Mouse (Mus musculus): ENCODE results near the gene Retreg2. TPM values are rescaled to one million over a fixed set of nuclear protein-coding genes. Genes with fewer than 3 reads are reported as not detected.

Retreg2 gene
- total and polyA plus RNA-seq, 2 experiments, result 77.6 to 284 TPM

- DNase-seq (ENCODE audit: extremely low read depth, low read depth, low spot score), result peak; percentile 28
- WGBS, result 44% methylated on average over 12 of the region's 12 CpGs
- Histone ChIP-seq H3K36me3 (ENCODE audit: control insufficient read depth, insufficient read depth, low read length) (peaks cover 16% of the 10 kb centered on the region), H3K4me1 (ENCODE audit: control insufficient read depth, insufficient read depth, low read length) (no peaks in the 10 kb centered on the region; the same call in 1 of the 2 replicates), H3K9ac (ENCODE audit: low read depth, low read length) (no peak within 1 kb of the TSS), H3K4me3 (ENCODE audit: insufficient read depth, low read depth, low read length) (no peak within 1 kb of the TSS), H3K79me2 (ENCODE audit: control insufficient read depth, insufficient read depth, low read length) (no peaks in the 10 kb centered on the region), H3K27ac (replicated peaks; ENCODE audit: insufficient read depth, low read depth, low read length) (no peak within 1 kb of the TSS), H3K27me3 (ENCODE audit: control insufficient read depth, insufficient read depth, low read length) (no peaks in the 10 kb centered on the region)
- TF ChIP-seq CTCF (IDR thresholded peaks at IDR 0.05; ENCODE audit: low read depth, low read length) (no peak), POLR2A (IDR thresholded peaks at IDR 0.05; ENCODE audit: extremely low read depth, insufficient read depth, low read length) (no peak)
These were observed 9.0 kb upstream of the Retreg2 start, which contains the start of gene Slc23a3 for GRCm38 (mm10) chr1:75133421-75134207. Slc23a3 (minus strand) TSS chr1:75133890.

DNA sequence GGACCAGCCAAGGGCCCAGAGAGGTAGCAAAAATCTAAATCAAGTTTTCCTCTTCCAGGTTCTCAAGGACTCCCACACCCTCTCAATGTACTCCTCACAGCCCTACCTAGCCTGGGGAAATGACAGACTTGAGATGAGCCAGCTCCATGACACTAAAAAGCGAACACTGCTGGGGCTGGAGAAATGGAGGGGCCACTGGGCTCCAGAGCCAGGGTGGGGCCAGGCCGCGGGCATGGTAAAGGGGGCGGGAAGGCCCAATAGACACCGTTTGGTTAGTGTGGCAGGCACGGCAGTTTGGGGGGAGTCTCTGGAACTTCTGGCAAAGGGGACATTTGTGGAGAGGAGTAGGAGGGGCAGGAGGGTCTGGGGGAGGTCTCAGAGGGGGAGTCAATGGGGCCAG lies 6.3 kb upstream of the Retreg2 start:
- Histone ChIP-seq H3K27me3 (ENCODE audit: control insufficient read depth, insufficient read depth, low read length) (no peaks in the 10 kb centered on the region), H3K4me1 (ENCODE audit: control insufficient read depth, insufficient read depth, low read length) (peaks cover 3% of the 10 kb centered on the region; the same call in 1 of the 2 replicates), H3K4me3 (ENCODE audit: insufficient read depth, low read depth, low read length) (no peak overlapping the region), H3K27ac (replicated peaks; ENCODE audit: insufficient read depth, low read depth, low read length) (no peak overlapping the region), H3K36me3 (ENCODE audit: control insufficient read depth, insufficient read depth, low read length) (peaks cover 26% of the 10 kb centered on the region), H3K9ac (ENCODE audit: low read depth, low read length) (no peak overlapping the region), H3K79me2 (ENCODE audit: control insufficient read depth, insufficient read depth, low read length) (no peaks in the 10 kb centered on the region)
- TF ChIP-seq POLR2A (IDR thresholded peaks at IDR 0.05; ENCODE audit: extremely low read depth, insufficient read depth, low read length), result no peak
- TF ChIP-seq CTCF (IDR thresholded peaks at IDR 0.05; ENCODE audit: low read depth, low read length), result no peak
- DNase-seq (ENCODE audit: extremely low read depth, low read depth, low spot score), result no peak
- whole genome bisulfite sequencing, result 90% methylated on average over 6 of the region's 6 CpGs

DNA sequence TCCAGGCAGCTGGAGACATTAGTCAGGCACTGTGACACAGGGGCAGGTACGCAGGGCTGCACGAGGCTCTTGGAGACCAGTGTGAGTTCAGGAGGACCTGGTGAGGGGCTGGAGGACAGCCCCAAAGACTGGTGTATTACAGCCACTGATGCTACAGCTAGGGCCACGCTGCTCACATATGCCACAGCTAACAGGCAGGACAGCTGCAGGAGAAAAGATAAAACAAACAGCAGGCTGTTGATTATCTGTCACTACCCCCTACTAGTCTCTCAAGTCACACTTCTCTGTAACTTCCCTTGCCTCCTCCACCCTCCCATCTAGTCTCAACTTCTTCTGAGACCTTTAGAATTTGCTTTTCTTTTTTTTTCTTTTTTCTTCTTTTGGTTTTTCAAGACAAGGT lies 5.8 kb upstream of the Retreg2 start:
- WGBS, result 86% methylated on average over 3 of the region's 3 CpGs
- peaks cover 26% of the 10 kb centered on the region for H3K36me3 ChIP-seq (ENCODE audit: control insufficient read depth, insufficient read depth, low read length)
- no peak for DNase-seq (ENCODE audit: extremely low read depth, low read depth, low spot score)
- H3K4me3 ChIP-seq (ENCODE audit: insufficient read depth, low read depth, low read length), result no peak overlapping the region
- no peaks in the 10 kb centered on the region for H3K27me3 ChIP-seq (ENCODE audit: control insufficient read depth, insufficient read depth, low read length)
- no peak overlapping the region for H3K27ac ChIP-seq (replicated peaks; ENCODE audit: insufficient read depth, low read depth, low read length)
- no peak overlapping the region for H3K9ac ChIP-seq (ENCODE audit: low read depth, low read length)
- H3K4me1 ChIP-seq (ENCODE audit: control insufficient read depth, insufficient read depth, low read length), result peaks cover 3% of the 10 kb centered on the region; the same call in 1 of the 2 replicates
- no peak for TF ChIP-seq CTCF (IDR thresholded peaks at IDR 0.05; ENCODE audit: low read depth, low read length)
- no peak for TF ChIP-seq POLR2A (IDR thresholded peaks at IDR 0.05; ENCODE audit: extremely low read depth, insufficient read depth, low read length)
- no peaks in the 10 kb centered on the region for H3K79me2 ChIP-seq (ENCODE audit: control insufficient read depth, insufficient read depth, low read length)

DNA sequence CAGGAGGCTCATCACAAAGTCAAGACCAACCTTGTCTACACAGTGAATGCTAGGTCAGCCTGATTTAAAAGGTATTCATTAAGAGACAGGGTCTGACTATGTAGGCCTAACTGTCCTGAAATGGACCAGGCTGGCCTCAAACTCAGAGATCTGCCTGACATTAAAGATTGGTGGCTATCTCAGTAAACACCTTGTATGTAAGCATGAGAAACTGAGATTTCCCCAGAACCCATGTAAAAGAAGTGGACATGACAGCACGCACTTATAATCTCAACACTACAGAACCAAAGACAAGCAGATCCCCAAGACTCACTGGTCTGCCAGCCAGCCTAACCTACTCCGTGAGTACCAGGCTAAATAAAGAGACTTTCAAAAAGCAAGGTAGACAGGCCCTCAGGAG lies 4.1 kb upstream of the Retreg2 start:
- DNase-seq (ENCODE audit: extremely low read depth, low read depth, low spot score), result no peak
- H3K4me1 ChIP-seq (ENCODE audit: control insufficient read depth, insufficient read depth, low read length), result peaks cover 6% of the 10 kb centered on the region
- H3K79me2 ChIP-seq (ENCODE audit: control insufficient read depth, insufficient read depth, low read length), result peaks cover 3% of the 10 kb centered on the region; the same call in 1 of the 2 replicates
- H3K36me3 ChIP-seq (ENCODE audit: control insufficient read depth, insufficient read depth, low read length), result peaks cover 26% of the 10 kb centered on the region
- no peaks in the 10 kb centered on the region for H3K27me3 ChIP-seq (ENCODE audit: control insufficient read depth, insufficient read depth, low read length)
- no peak overlapping the region for H3K27ac ChIP-seq (replicated peaks; ENCODE audit: insufficient read depth, low read depth, low read length)
- H3K9ac ChIP-seq (ENCODE audit: low read depth, low read length), result no peak overlapping the region
- 95% methylated on average over 2 of the region's 2 CpGs for WGBS
- TF ChIP-seq POLR2A (IDR thresholded peaks at IDR 0.05; ENCODE audit: extremely low read depth, insufficient read depth, low read length), result no peak
- TF ChIP-seq CTCF (IDR thresholded peaks at IDR 0.05; ENCODE audit: low read depth, low read length), result no peak
- no peak overlapping the region for H3K4me3 ChIP-seq (ENCODE audit: insufficient read depth, low read depth, low read length)

GRCm38 (mm10) chr1:75140601-75141190 lies 1.9 kb upstream of the Retreg2 start:
- no peak for DNase-seq (ENCODE audit: extremely low read depth, low read depth, low spot score)
- WGBS, result 11% methylated on average over 4 of the region's 4 CpGs
- H3K79me2 ChIP-seq (ENCODE audit: control insufficient read depth, insufficient read depth, low read length), result peaks cover 15% of the 10 kb centered on the region; the same call in 1 of the 2 replicates
- H3K27me3 ChIP-seq (ENCODE audit: control insufficient read depth, insufficient read depth, low read length), result no peaks in the 10 kb centered on the region
- H3K27ac ChIP-seq (replicated peaks; ENCODE audit: insufficient read depth, low read depth, low read length), result peak overlapping the region; percentile 100
- peak overlapping the region; percentile 95 for H3K9ac ChIP-seq (ENCODE audit: low read depth, low read length)
- no peak for TF ChIP-seq POLR2A (IDR thresholded peaks at IDR 0.05; ENCODE audit: extremely low read depth, insufficient read depth, low read length)
- no peak for TF ChIP-seq CTCF (IDR thresholded peaks at IDR 0.05; ENCODE audit: low read depth, low read length)
- peak overlapping the region; percentile 92 for H3K4me3 ChIP-seq (ENCODE audit: insufficient read depth, low read depth, low read length)
- H3K36me3 ChIP-seq (ENCODE audit: control insufficient read depth, insufficient read depth, low read length), result peaks cover 37% of the 10 kb centered on the region
- H3K4me1 ChIP-seq (ENCODE audit: control insufficient read depth, insufficient read depth, low read length), result peaks cover 20% of the 10 kb centered on the region

Measured in liver, adult 2 months (tissue).